Mouse (Mus musculus): ENCODE results near the gene Zfp442. TPM values are rescaled to one million over a fixed set of nuclear protein-coding genes. Genes with fewer than 3 reads are reported as not detected.
"Not testable (repeated sequence)": the region's sequence is repeated elsewhere in the genome, so short reads cannot be mapped to it uniquely, and the experiment has no call there.

The Zfp442 gene
- polyA plus RNA-seq, 1 experiment: 11.0 TPM

DNA sequence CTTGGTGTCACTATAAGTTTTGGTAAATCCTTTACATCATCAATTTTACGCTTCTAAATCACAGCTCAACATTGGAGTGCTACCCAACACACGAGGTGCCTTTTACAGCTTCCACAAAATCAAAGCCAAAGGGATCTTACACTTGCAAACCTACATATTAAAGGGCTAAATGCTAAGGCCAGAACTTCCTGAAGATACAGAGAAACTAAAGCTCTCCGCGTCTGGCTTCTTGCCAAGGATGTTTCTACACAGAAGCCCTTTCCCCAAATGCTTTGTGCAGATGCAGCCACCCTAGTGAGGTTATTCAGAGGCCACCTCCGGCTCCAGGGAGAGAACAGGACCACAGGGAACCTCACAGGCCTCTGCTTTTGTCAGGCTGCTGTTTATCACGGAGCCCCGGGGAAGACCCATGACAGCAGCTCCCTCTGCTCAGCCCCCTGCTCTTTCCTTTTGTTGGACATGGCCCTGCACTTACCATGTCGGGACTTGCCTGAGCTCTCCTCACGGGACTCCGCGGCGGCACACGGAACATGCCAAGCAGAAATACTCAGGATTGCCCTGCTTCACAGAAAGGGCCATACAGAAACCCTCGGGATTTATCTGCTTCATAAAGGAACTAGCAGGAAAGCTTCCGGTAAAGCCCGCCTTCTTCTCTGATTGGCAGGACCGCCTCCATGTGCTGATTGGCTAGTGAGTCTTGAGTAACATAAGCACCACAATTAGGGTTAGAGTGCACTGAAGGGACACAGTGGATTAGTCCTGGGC, 89.0 kb downstream of the Zfp442 start, which contains the start of gene 3300002I08Rik:
3300002I08Rik (minus strand) TSS at position 653 of the 765 bp plus-strand sequence.
- peak within 1 kb of the TSS; percentile 98 for H3K4me3 ChIP-seq (ENCODE audit: insufficient read depth, low read length)
- TF ChIP-seq POLR2A (IDR thresholded peaks at IDR 0.05; ENCODE audit: low read depth, low read length): peak; percentile 65
- H3K27ac ChIP-seq (ENCODE audit: insufficient read depth, low read length): peak within 1 kb of the TSS; percentile 63; the same call in 1 of the 2 replicates
- not testable (repeated sequence) for H3K4me1 ChIP-seq (ENCODE audit: control insufficient read depth, insufficient read depth, low read length)

Other genes with a start within 250 kb of the Zfp442 start
- 5.9 and 9.6 TPM in 2 replicates for gene Zfp937, start 233.4 kb downstream of the Zfp442 start, polyA plus RNA-seq (2011; ENCODE audit: insufficient read length, low read depth, missing spikeins)
- gene Gm21994, start 195.9 kb downstream of the Zfp442 start, polyA plus RNA-seq (2011; ENCODE audit: insufficient read length, low read depth, missing spikeins): 2.3 and 4.3 TPM in 2 replicates
- gene Gm14124, start 194.0 kb downstream of the Zfp442 start, polyA plus RNA-seq (2011; ENCODE audit: insufficient read length, low read depth, missing spikeins): 0.30 TPM in 1 of 2 replicates, not detected in the other
- 2.8 TPM in 1 of 2 replicates, not detected in the other for gene Gm10130, start 127.8 kb downstream of the Zfp442 start, polyA plus RNA-seq (2011; ENCODE audit: insufficient read length, low read depth, missing spikeins)
- gene 3300002I08Rik, start 88.7 kb downstream of the Zfp442 start, polyA plus RNA-seq (2011; ENCODE audit: insufficient read length, low read depth, missing spikeins): 4.9 and 5.9 TPM in 2 replicates
- gene Zfp345, start 33.6 kb upstream of the Zfp442 start, polyA plus RNA-seq (2011; ENCODE audit: insufficient read length, low read depth, missing spikeins): not detected in 2 replicates
- not detected in 2 replicates for gene Cst7, start 118.9 kb upstream of the Zfp442 start, polyA plus RNA-seq (2011; ENCODE audit: insufficient read length, low read depth, missing spikeins)
- 15.2 and 19.4 TPM in 2 replicates for gene Apmap, start 157.1 kb upstream of the Zfp442 start, polyA plus RNA-seq (2011; ENCODE audit: insufficient read length, low read depth, missing spikeins)
- gene Acss1, start 217.0 kb upstream of the Zfp442 start, polyA plus RNA-seq (2011; ENCODE audit: insufficient read length, low read depth, missing spikeins): 0.47 TPM in 1 of 2 replicates, not detected in the other
- gene Vsx1, start 237.9 kb upstream of the Zfp442 start, polyA plus RNA-seq (2011; ENCODE audit: insufficient read length, low read depth, missing spikeins): not detected in 2 replicates